In genomic region chr17:5934554-5935324, GRCm38 (mm10) we compare ENCODE assay signal across 8 mouse cellular contexts. TPM values are rescaled to one million over a fixed set of nuclear protein-coding genes. Genes with fewer than 3 reads are reported as not detected.
A peak's percentile ranks its signal among the peaks of the same experiment; 100 is the strongest.
DNase-seq lines count a peak whose midpoint lies in the region; ATAC-seq and TF ChIP-seq lines count a peak whose summit lies in the region.

No protein-coding gene starts in this region.

- WGBS in bone marrow, adult 2 months: under 1% methylated on average over 30 of the region's 30 CpGs
- under 1% methylated on average over 28 of the region's 30 CpGs for WGBS in embryonic facial prominence, embryonic 14.5 days
- WGBS in heart, embryonic 13.5 days: under 1% methylated on average over 30 of the region's 30 CpGs
- under 1% methylated on average over 30 of the region's 30 CpGs for WGBS in kidney, embryonic 16.5 days

- peaks cover 14% of the 10 kb centered on the region for H3K4me1 ChIP-seq in E14TG2a.4 (replicated peaks; ENCODE audit: low read depth, low read length)
- peaks cover 3% of the 10 kb centered on the region for H3K4me1 ChIP-seq in bone marrow, adult 2 months (ENCODE audit: control insufficient read depth, insufficient read depth, low read length)
- H3K4me1 ChIP-seq in embryonic facial prominence, embryonic 14.5 days (ENCODE audit: control insufficient read depth, insufficient read depth, low read length): peaks cover 12% of the 10 kb centered on the region
- H3K4me1 ChIP-seq in heart, embryonic 13.5 days: peaks cover 14% of the 10 kb centered on the region
- H3K4me1 ChIP-seq in kidney, embryonic 16.5 days (ENCODE audit: insufficient read depth, low read length): peaks cover 20% of the 10 kb centered on the region

- ATAC-seq in embryonic facial prominence, embryonic 14.5 days (ENCODE audit: low read depth): peak; percentile 85
- peak; percentile 87 for ATAC-seq in heart, embryonic 13.5 days (ENCODE audit: extremely low read depth, insufficient number of reproducible peaks, low FRiP score, low TSS enrichment)
- peak; percentile 92 for ATAC-seq in kidney, embryonic 16.5 days (ENCODE audit: low FRiP score, low TSS enrichment)

- peak overlapping the region; percentile 50 for H3K9ac ChIP-seq in embryonic facial prominence, embryonic 14.5 days (ENCODE audit: low read depth, low read length)
- peak overlapping the region; percentile 80 for H3K9ac ChIP-seq in heart, embryonic 13.5 days
- peak overlapping the region; percentile 54 for H3K9ac ChIP-seq in kidney, embryonic 16.5 days (replicated peaks; ENCODE audit: low read length)

- TF ChIP-seq CTCF in E14TG2a.4 (conservative IDR thresholded peaks at IDR 0.05; ENCODE audit: low read length): no peak
- no peak for TF ChIP-seq CTCF in bone marrow, adult 2 months (IDR thresholded peaks at IDR 0.05; ENCODE audit: control insufficient read depth, insufficient read depth, low read length)

- TF ChIP-seq POLR2A in bone marrow, adult 2 months (IDR thresholded peaks at IDR 0.05; ENCODE audit: borderline replicate concordance, control insufficient read depth, low read depth, low read length): peak; percentile 38; the same call in 1 of the 2 replicates

- no peaks in the 10 kb centered on the region for H3K9me3 ChIP-seq in E14TG2a.4 (ENCODE audit: low read length)
- H3K9me3 ChIP-seq in embryonic facial prominence, embryonic 14.5 days (ENCODE audit: control insufficient read depth, low read length): no peaks in the 10 kb centered on the region
- no peaks in the 10 kb centered on the region for H3K9me3 ChIP-seq in heart, embryonic 13.5 days
- no peaks in the 10 kb centered on the region for H3K9me3 ChIP-seq in kidney, embryonic 16.5 days (ENCODE audit: low read length)

- H3K27ac ChIP-seq in bone marrow, adult 2 months (ENCODE audit: control insufficient read depth, insufficient read depth, low read depth, low read length, poor library complexity): peak overlapping the region; percentile 77
- H3K27ac ChIP-seq in embryonic facial prominence, embryonic 14.5 days (replicated peaks; ENCODE audit: low read depth, low read length): no peak overlapping the region
- no peak overlapping the region for H3K27ac ChIP-seq in heart, embryonic 13.5 days (replicated peaks)
- H3K27ac ChIP-seq in kidney, embryonic 16.5 days (ENCODE audit: low read length): 0 out of 2 replicates have a peak overlapping the region, but pooled peaks have one; percentile 42

- H3K4me3 ChIP-seq in E14TG2a.4 (replicated peaks; ENCODE audit: low read length): peak overlapping the region; percentile 43; the same call in 1 of the 2 replicates
- H3K4me3 ChIP-seq in bone marrow, adult 2 months (replicated peaks; ENCODE audit: control insufficient read depth, low read depth, low read length): peak overlapping the region; percentile 67
- peak overlapping the region; percentile 30 for H3K4me3 ChIP-seq in embryonic facial prominence, embryonic 14.5 days (ENCODE audit: low read depth, low read length)
- peak overlapping the region; percentile 54 for H3K4me3 ChIP-seq in heart, embryonic 13.5 days
- H3K4me3 ChIP-seq in kidney, embryonic 16.5 days (ENCODE audit: low read length): peak overlapping the region; percentile 45

- peaks cover 27% of the 10 kb centered on the region for H3K27me3 ChIP-seq in E14TG2a.4 (ENCODE audit: insufficient read depth, low read length)
- H3K27me3 ChIP-seq in embryonic facial prominence, embryonic 14.5 days (replicated peaks; ENCODE audit: control insufficient read depth, insufficient read depth, low read length): no peaks in the 10 kb centered on the region
- H3K27me3 ChIP-seq in heart, embryonic 13.5 days (replicated peaks): peaks cover 5% of the 10 kb centered on the region
- H3K27me3 ChIP-seq in kidney, embryonic 16.5 days (ENCODE audit: insufficient read depth, low read length): no peaks in the 10 kb centered on the region

- peak; percentile 90 for DNase-seq in embryonic facial prominence, embryonic 14.5 days (ENCODE audit: low spot score)
- DNase-seq in lung, postnatal 10 days: peak; percentile 86
- peak; percentile 50 for DNase-seq in ovary, postnatal 14 days (ENCODE audit: low spot score)
- peak; percentile 90 for DNase-seq in thymus, postnatal 25 days

- H3K36me3 ChIP-seq in E14TG2a.4 (ENCODE audit: insufficient read depth, low read length): no peaks in the 10 kb centered on the region
- H3K36me3 ChIP-seq in embryonic facial prominence, embryonic 14.5 days (ENCODE audit: control insufficient read depth, insufficient read depth, low read length): peaks cover 13% of the 10 kb centered on the region
- H3K36me3 ChIP-seq in heart, embryonic 13.5 days: peaks cover 20% of the 10 kb centered on the region
- 0 out of 2 replicates have a peak, but pooled peaks cover 3% of the 10 kb centered on the region for H3K36me3 ChIP-seq in kidney, embryonic 16.5 days (ENCODE audit: insufficient read depth, low read length)

- H3K4me2 ChIP-seq in embryonic facial prominence, embryonic 14.5 days (ENCODE audit: low read depth, low read length): peak overlapping the region; percentile 59
- H3K4me2 ChIP-seq in heart, embryonic 13.5 days: peak overlapping the region; percentile 81
- peak overlapping the region; percentile 84 for H3K4me2 ChIP-seq in kidney, embryonic 16.5 days (replicated peaks; ENCODE audit: low read depth, low read length)

RNA-seq across cellular contexts. Expression of gene Synj2, which starts 6.3 kb away (rescaled TPM):
- polyA plus RNA-seq in bone marrow, adult 2 months (2011; ENCODE audit: insufficient read depth, insufficient read length, low replicate concordance, missing spikeins): 0.92 and 3.1 TPM in 2 replicates
- 4.3 and 4.7 TPM in 2 replicates for polyA plus RNA-seq in embryonic facial prominence, embryonic 14.5 days (2014; fragmentation: Nextera tagmentation; extraction: Ambion mirVana)
- polyA plus RNA-seq in heart, embryonic 13.5 days (2015; fragmentation: Nextera tagmentation; extraction: Ambion mirVana): 3.0 and 3.1 TPM in 2 replicates
- polyA plus RNA-seq in kidney, embryonic 16.5 days (2015; fragmentation: Nextera tagmentation; extraction: Ambion mirVana): 4.0 and 4.3 TPM in 2 replicates

Comparison
In these comparisons a context has a peak if more than half of its experiments do, and no peak if none do; other contexts are left out.
1. H3K27ac ChIP-seq: peak in bone marrow, adult 2 months (single experiment) and kidney, embryonic 16.5 days (single experiment); none in embryonic facial prominence, embryonic 14.5 days (single experiment) and heart, embryonic 13.5 days (single experiment).
2. Peak in every context shown above with its lines, with median percentiles within 50 percentile points of each other: H3K4me3 ChIP-seq, ATAC-seq, DNase-seq, H3K4me2 ChIP-seq and H3K9ac ChIP-seq.